Mouse (Mus musculus) forebrain, embryonic 16.5 days (tissue): ENCODE measurements around the gene Fgf11. TPM values are rescaled to one million over a fixed set of nuclear protein-coding genes. Genes with fewer than 3 reads are reported as not detected.

Experiments used
- ATAC-seq: fragments of 200-750 bp; cut with Nextera tagmentation; 2 replicates; pipeline ENCODE4 v1.8.0; 2017; ENCODE audit warnings: mild to moderate bottlenecking, moderate library complexity
- H3K27ac ChIP-seq: fragments of 300-500 bp; sonication (generic); 2 replicates; pipeline ENCODE4 v1.5.1; 2014; ENCODE audit warnings: low read length, control low read depth
- H3K27me3 ChIP-seq: fragments of 300-500 bp; sonication (generic); replicated peaks from 2 replicates; pipeline ENCODE4 v1.6.1; 2014; ENCODE audit warnings: low read length; ENCODE audit not compliant: control insufficient read depth, insufficient read depth
- H3K36me3 ChIP-seq: fragments of 300-500 bp; sonication (generic); 2 replicates; pipeline ENCODE4 v1.6.1; 2014; ENCODE audit not compliant: control insufficient read depth, insufficient read depth
- H3K4me1 ChIP-seq: fragments of 300-500 bp; sonication (generic); replicated peaks from 2 replicates; pipeline ENCODE4 v1.6.1; 2014; ENCODE audit warnings: low read length; ENCODE audit not compliant: control insufficient read depth, insufficient read depth
- H3K4me2 ChIP-seq: fragments of 300-500 bp; sonication (generic); 2 replicates; pipeline ENCODE4 v1.6.1; 2014; ENCODE audit warnings: mild to moderate bottlenecking, low read length, control low read depth
- H3K4me3 ChIP-seq: fragments of 300-500 bp; sonication (generic); replicated peaks from 2 replicates; pipeline ENCODE4 v1.5.1; 2014; ENCODE audit warnings: mild to moderate bottlenecking, low read length, control low read depth
- H3K9ac ChIP-seq: fragments of 300-500 bp; sonication (generic); replicated peaks from 2 replicates; pipeline ENCODE4 v1.6.1; 2014; ENCODE audit warnings: low read depth, low read length, control low read depth
- H3K9me3 ChIP-seq: fragments of 300-500 bp; sonication (generic); 2 replicates; pipeline ENCODE4 v1.6.1; 2016; ENCODE audit warnings: low read length; ENCODE audit not compliant: control insufficient read depth
- WGBS: fragments of 180-500 bp; shearing (Covaris S2); extraction: QIAGEN DNeasy Blood & Tissue Kit; methylation state at CpG from one replicate; pipeline ENCODE4 v1.1.7; 2014; 5-methylcytosine and 5-hydroxymethylcytosine counted together
- polyA plus RNA-seq: library from polyadenylated mRNA; unstranded; fragments of >200 nt; fragmentation: Nextera tagmentation; extraction: Ambion mirVana; gene quantifications from 2 replicates; pipeline ENCODE4 v1.2.1, GENCODE M21; 2015

Fgf11 gene
- polyA plus RNA-seq, 1 experiment from 2014 or later = 5.9 TPM

DNA sequence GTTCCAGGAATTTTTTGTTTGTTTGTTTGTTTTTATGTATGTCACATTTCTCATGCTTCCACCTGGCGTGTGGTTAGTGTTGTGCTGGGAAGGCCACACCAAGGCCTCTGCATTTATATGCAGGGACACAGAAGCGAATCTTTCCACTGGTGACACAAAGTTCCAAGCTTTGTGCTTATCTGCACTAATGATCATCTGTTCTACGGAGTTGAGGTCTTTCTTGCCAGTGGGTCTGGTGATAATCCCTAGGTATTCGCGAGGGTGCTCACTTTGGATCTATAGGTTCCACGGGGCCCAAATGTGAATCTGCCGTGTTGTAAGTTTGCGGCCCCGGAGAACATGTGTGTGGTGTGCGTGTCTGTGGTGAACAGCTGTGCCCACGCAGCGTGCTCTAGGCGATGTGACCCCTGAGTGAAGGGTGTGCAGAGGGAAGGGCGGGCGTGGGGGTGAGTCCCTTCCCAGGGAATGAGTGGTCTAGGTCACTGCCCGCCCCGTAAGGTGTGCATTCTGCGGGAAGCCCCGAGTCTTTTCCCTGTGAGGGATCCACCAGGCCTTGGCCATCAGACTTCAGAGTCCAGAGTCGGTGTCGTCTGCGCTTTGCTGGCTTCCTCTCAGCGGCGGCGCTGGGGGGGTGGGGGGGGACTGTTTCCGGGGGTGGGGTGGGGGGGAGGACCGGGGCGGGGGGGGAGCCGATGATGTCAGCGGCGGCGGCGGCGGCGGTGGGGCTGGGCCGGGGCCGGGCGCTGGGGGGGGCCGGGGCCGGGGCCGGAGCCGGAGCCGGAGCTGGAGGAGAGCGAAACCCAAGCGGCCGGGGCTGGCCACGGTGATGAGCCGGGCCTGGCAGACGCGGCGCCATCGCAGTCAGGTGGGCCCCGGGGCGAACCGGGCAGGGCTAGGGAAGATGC, 36.2 kb downstream of the Fgf11 start, which contains the start of gene Zbtb4:
Zbtb4 (plus strand) TSS at position 692 of the 905 bp plus-strand sequence.
- peak; percentile 59 for ATAC-seq
- Histone ChIP-seq H3K4me1 (peaks cover 25% of the 10 kb centered on the region), H3K4me2 (peak within 1 kb of the TSS; percentile 70), H3K9ac (peak within 1 kb of the TSS; percentile 95), H3K9me3 (no peaks in the 10 kb centered on the region), H3K4me3 (peak within 1 kb of the TSS; percentile 87), H3K27ac (peak within 1 kb of the TSS; percentile 70), H3K27me3 (no peaks in the 10 kb centered on the region), H3K36me3 (no peaks in the 10 kb centered on the region)
- WGBS = 21% methylated on average over 35 of the region's 55 CpGs

DNA sequence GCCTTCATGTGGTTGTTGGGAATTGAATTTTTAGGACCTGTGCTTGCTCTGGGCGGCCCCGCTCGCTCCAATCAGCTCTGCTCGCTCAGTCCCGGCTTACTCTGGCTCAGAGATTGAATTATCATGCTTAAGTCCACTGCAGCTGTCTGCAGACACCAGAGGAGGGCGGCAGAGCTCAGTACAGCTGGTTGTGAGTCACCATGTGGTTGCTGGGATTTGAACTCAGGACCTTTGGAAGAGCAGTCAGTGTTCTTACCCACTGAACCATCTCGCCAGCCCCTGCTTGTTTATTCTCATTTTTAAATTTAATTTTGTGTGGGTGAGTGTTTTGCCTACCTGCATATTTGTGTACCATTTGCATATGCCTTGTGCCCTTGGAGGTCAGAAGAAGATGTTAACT, 38.1 kb downstream of the Fgf11 start:
- H3K27me3 ChIP-seq = no peaks in the 10 kb centered on the region
- H3K9me3 ChIP-seq = no peaks in the 10 kb centered on the region
- no peak overlapping the region for H3K9ac ChIP-seq
- H3K27ac ChIP-seq = no peak overlapping the region
- H3K4me1 ChIP-seq = peaks cover 36% of the 10 kb centered on the region
- ATAC-seq = no peak
- 68% methylated on average over 7 of the region's 7 CpGs for WGBS
- H3K4me2 ChIP-seq = no peak overlapping the region
- no peaks in the 10 kb centered on the region for H3K36me3 ChIP-seq
- H3K4me3 ChIP-seq = no peak overlapping the region

GRCm38 (mm10) chr11:69761868-69762267, 39.8 kb downstream of the Fgf11 start, which contains the start of gene Slc35g3:
Gene Slc35g3, minus strand, starts transcription at chr11:69761968.
- no peaks in the 10 kb centered on the region for H3K9me3 ChIP-seq
- no peaks in the 10 kb centered on the region for H3K36me3 ChIP-seq
- ATAC-seq = no peak
- no peak within 1 kb of the TSS for H3K4me3 ChIP-seq
- no peak within 1 kb of the TSS for H3K9ac ChIP-seq
- no peaks in the 10 kb centered on the region for H3K27me3 ChIP-seq
- H3K4me2 ChIP-seq = no peak within 1 kb of the TSS
- 79% methylated on average over 1 of the region's 1 CpGs for WGBS
- peaks cover 32% of the 10 kb centered on the region for H3K4me1 ChIP-seq
- H3K27ac ChIP-seq = no peak within 1 kb of the TSS

- H3K27ac ChIP-seq = no peak overlapping the region; the same call in 1 of the 2 replicates
These were observed 40.8 kb downstream of the Fgf11 start for GRCm38 (mm10) chr11:69760901-69761200.

GRCm38 (mm10) chr11:69760160-69760900, 41.3 kb downstream of the Fgf11 start:
- no peak for ATAC-seq

More at GRCm38 (mm10) chr11:69760901-69761200, 40.8 kb downstream of the Fgf11 start:
- ATAC-seq = no peak
- Histone ChIP-seq H3K4me3 (no peak overlapping the region), H3K9me3 (no peaks in the 10 kb centered on the region), H3K4me1 (peaks cover 32% of the 10 kb centered on the region), H3K27me3 (no peaks in the 10 kb centered on the region), H3K4me2 (no peak overlapping the region), H3K36me3 (no peaks in the 10 kb centered on the region), H3K9ac (no peak overlapping the region)
- WGBS = 89% methylated on average over 7 of the region's 7 CpGs

GRCm38 (mm10) chr11:69758971-69759721, 42.5 kb downstream of the Fgf11 start:
- Histone ChIP-seq H3K4me2 (peak overlapping the region; percentile 81), H3K4me1 (peaks cover 38% of the 10 kb centered on the region), H3K9ac (peak overlapping the region; percentile 65), H3K4me3 (peak overlapping the region; percentile 48), H3K36me3 (no peaks in the 10 kb centered on the region), H3K27me3 (no peaks in the 10 kb centered on the region), H3K27ac (peak overlapping the region; percentile 99), H3K9me3 (no peaks in the 10 kb centered on the region)
- peak; percentile 83 for ATAC-seq
- under 1% methylated on average over 37 of the region's 37 CpGs for WGBS

More at GRCm38 (mm10) chr11:69760160-69760900, 41.3 kb downstream of the Fgf11 start:
- WGBS = 78% methylated on average over 14 of the region's 14 CpGs
- H3K4me3 ChIP-seq = no peak overlapping the region; the same call in 1 of the 2 replicates
- no peaks in the 10 kb centered on the region for H3K9me3 ChIP-seq
- peak overlapping the region; percentile 99 for H3K27ac ChIP-seq
- peaks cover 34% of the 10 kb centered on the region for H3K4me1 ChIP-seq
- no peaks in the 10 kb centered on the region for H3K27me3 ChIP-seq
- peak overlapping the region; percentile 65 for H3K9ac ChIP-seq
- H3K36me3 ChIP-seq = no peaks in the 10 kb centered on the region
- H3K4me2 ChIP-seq = peak overlapping the region; percentile 81

- Histone ChIP-seq H3K4me3 (peak within 1 kb of the TSS; percentile 48), H3K36me3 (no peaks in the 10 kb centered on the region), H3K9ac (peak within 1 kb of the TSS; percentile 77), H3K4me1 (peaks cover 41% of the 10 kb centered on the region), H3K9me3 (no peaks in the 10 kb centered on the region), H3K4me2 (peak within 1 kb of the TSS; percentile 81), H3K27me3 (no peaks in the 10 kb centered on the region), H3K27ac (peak within 1 kb of the TSS; percentile 99)
- ATAC-seq = peak; percentile 94
- WGBS = under 1% methylated on average over 33 of the region's 36 CpGs
These were observed 43.1 kb downstream of the Fgf11 start, which contains the start of gene Polr2a for GRCm38 (mm10) chr11:69758478-69758970. Gene Polr2a, minus strand, starts transcription at chr11:69758637.

GRCm38 (mm10) chr11:69758090-69758456, 43.6 kb downstream of the Fgf11 start:
- peak overlapping the region; percentile 99 for H3K27ac ChIP-seq
- ATAC-seq = peak; percentile 84
- peak overlapping the region; percentile 57 for H3K4me2 ChIP-seq
- H3K4me1 ChIP-seq = peaks cover 43% of the 10 kb centered on the region
- H3K27me3 ChIP-seq = no peaks in the 10 kb centered on the region
- 0% methylated on average over 26 of the region's 26 CpGs for WGBS
- peak overlapping the region; percentile 48 for H3K4me3 ChIP-seq
- peak overlapping the region; percentile 77 for H3K9ac ChIP-seq
- no peaks in the 10 kb centered on the region for H3K9me3 ChIP-seq
- H3K36me3 ChIP-seq = no peaks in the 10 kb centered on the region
